15 mouse cellular contexts compared by ENCODE assay signal in genomic region chr12:102324886-102325220, GRCm38 (mm10). TPM values are rescaled to one million over a fixed set of nuclear protein-coding genes. Genes with fewer than 3 reads are reported as not detected.
DNase-seq lines count a peak whose midpoint lies in the region; ATAC-seq and TF ChIP-seq lines count a peak whose summit lies in the region.
"Had no signal": no experiment of that assay in that cellular context is flagged by ENCODE, and none has a peak within 500 bp of the region (broad histone marks: within the 10 kb centered on the region; RNA-seq: fewer than 3 reads in every experiment).

No protein-coding gene starts in this region.

- H3K4me2 ChIP-seq in lung, postnatal 0 days (replicated peaks; ENCODE audit: low read depth, low read length): no peak overlapping the region
- H3K4me2 ChIP-seq: embryonic facial prominence, embryonic 13.5 days; forebrain, embryonic 12.5 days; hindbrain, embryonic 12.5 days; limb, embryonic 15.5 days had no signal

- peaks cover 25% of the 10 kb centered on the region; the same call in 1 of the 2 replicates for H3K4me1 ChIP-seq in lung, postnatal 0 days (ENCODE audit: insufficient read depth, low read depth, low read length)
- H3K4me1 ChIP-seq: hindbrain, embryonic 12.5 days had no signal

- no peak for TF ChIP-seq CTCF in lung, postnatal 0 days (IDR thresholded peaks at IDR 0.05)

- TF ChIP-seq EP300 in lung, postnatal 0 days (IDR thresholded peaks at IDR 0.05): peak; percentile 91

- no peak overlapping the region for H3K4me3 ChIP-seq in lung, postnatal 0 days (ENCODE audit: low read depth, low read length)
- H3K4me3 ChIP-seq: embryonic facial prominence, embryonic 13.5 days; forebrain, embryonic 12.5 days; hindbrain, embryonic 12.5 days; left cerebral cortex, adult 2 months; limb, embryonic 15.5 days had no signal

- DNase-seq in heart, adult 9 months (ENCODE audit: low spot score in 2 of 2): peak; percentile 35 to 56
- DNase-seq in heart, postnatal 25 days (ENCODE audit: low spot score): no peak
- DNase-seq in Muller cell, postnatal 12 days (ENCODE audit: inconsistent ontology term): peak; percentile 56
- peak; percentile 63 for DNase-seq in gastrocnemius, postnatal 25 days
- DNase-seq in lung, postnatal 0 days (ENCODE audit: low spot score): peak; percentile 91
- no peak for DNase-seq in frontal cortex, postnatal 14 days (ENCODE audit: low spot score in 2 of 2)
- DNase-seq in layer of hippocampus, adult 9-10 months (ENCODE audit: low spot score): no peak
- DNase-seq: cerebellum, adult 11 months; kidney, adult 8-10 months had no signal

- H3K36me3 ChIP-seq in lung, postnatal 0 days (ENCODE audit: insufficient read depth, low read length): peaks cover 10% of the 10 kb centered on the region; the same call in 1 of the 2 replicates
- H3K36me3 ChIP-seq: embryonic facial prominence, embryonic 13.5 days; forebrain, embryonic 12.5 days; hindbrain, embryonic 12.5 days had no signal

- peak overlapping the region; percentile 82; the same call in 1 of the 2 replicates for H3K27ac ChIP-seq in lung, postnatal 0 days (ENCODE audit: low read length)
- H3K27ac ChIP-seq: embryonic facial prominence, embryonic 13.5 days; forebrain, embryonic 12.5 days; hindbrain, embryonic 12.5 days; left cerebral cortex, adult 2 months had no signal

- no peak overlapping the region for H3K9ac ChIP-seq in lung, postnatal 0 days (replicated peaks; ENCODE audit: low read depth)
- H3K9ac ChIP-seq: embryonic facial prominence, embryonic 13.5 days; forebrain, embryonic 12.5 days; hindbrain, embryonic 12.5 days; limb, embryonic 15.5 days had no signal

- ATAC-seq in lung, postnatal 0 days: peak; percentile 65
- ATAC-seq: midbrain, embryonic 16.5 days had no signal

- H3K27me3 ChIP-seq in lung, postnatal 0 days (replicated peaks; ENCODE audit: insufficient read depth, low read length): no peaks in the 10 kb centered on the region
- H3K27me3 ChIP-seq: embryonic facial prominence, embryonic 13.5 days; forebrain, embryonic 12.5 days; hindbrain, embryonic 12.5 days; limb, embryonic 15.5 days had no signal

- intact Hi-C loops in heart, postnatal 25 days (cut with DNase I): loop anchor here (2.0 kb wide), 1 partner anchor 16 kb away; no protein-coding TSS in a partner anchor

- H3K9me3 ChIP-seq in lung, postnatal 0 days (ENCODE audit: low read length): no peaks in the 10 kb centered on the region
- H3K9me3 ChIP-seq: embryonic facial prominence, embryonic 13.5 days; forebrain, embryonic 12.5 days; hindbrain, embryonic 12.5 days; limb, embryonic 15.5 days had no signal

- WGBS in lung, postnatal 0 days: 46% methylated on average over 2 of the region's 2 CpGs

RNA-seq across cellular contexts. Expression of gene Rin3, which starts 42.0 kb away (rescaled TPM):
- 10 to 100 TPM; 14.0 to 17.5 TPM for total RNA-seq in heart, postnatal 25 days (2021)
- total RNA-seq in gastrocnemius, postnatal 25 days (2021): 1 to 10 TPM; 6.0 to 8.1 TPM
- 17.7 and 19.3 TPM in 2 replicates for polyA plus RNA-seq in lung, postnatal 0 days (2015; fragmentation: Nextera tagmentation; extraction: Ambion mirVana)

Comparison
In these comparisons a context has a peak if more than half of its experiments do, and no peak if none do; other contexts are left out.
1. DNase-seq: peak in heart, adult 9 months (2 of 2), Muller cell, postnatal 12 days (single experiment), gastrocnemius, postnatal 25 days (single experiment) and lung, postnatal 0 days (single experiment); none in heart, postnatal 25 days (single experiment), frontal cortex, postnatal 14 days (0 of 2) and layer of hippocampus, adult 9-10 months (single experiment).